Mouse (Mus musculus) telencephalon, adult 2 months (tissue): ENCODE measurements at regions not wholly inside any gene's neighbourhood (a gene's known extent, or its start where the extent isn't known, plus 50 kb on each side); places are given as distances from the start of the nearest gene placed in this dataset.

Experiments used
- DNase-seq: peaks from one replicate; pipeline ENCODE4 v3.0.0-alpha.2; 2011; ENCODE audit warnings: low read depth, low spot score

- DNase-seq = no peak
Measured at GRCm38 (mm10) chr2:117965758-117966157, 145.9 kb upstream of the Thbs1 start.

GRCm38 (mm10) chr2:117968731-117969130 is 142.9 kb upstream of the Thbs1 start:
- no peak for DNase-seq

- DNase-seq = no peak
Measured at GRCm38 (mm10) chr2:117970631-117971030, 141.0 kb upstream of the Thbs1 start.

GRCm38 (mm10) chr2:117977033-117977432 is 134.6 kb upstream of the Thbs1 start:
- DNase-seq = no peak

- DNase-seq = no peak
Measured at GRCm38 (mm10) chr2:117980856-117981255, 130.8 kb upstream of the Thbs1 start.

- DNase-seq = no peak
Measured at GRCm38 (mm10) chr2:117984569-117984968, 127.1 kb upstream of the Thbs1 start.

GRCm38 (mm10) chr2:117987426-117988215 is 124.1 kb upstream of the Thbs1 start:
- no peak for DNase-seq

GRCm38 (mm10) chr2:117988396-117989173 is 123.1 kb upstream of the Thbs1 start:
- DNase-seq = no peak

- no peak for DNase-seq
Measured at GRCm38 (mm10) chr2:117989215-117989614, 122.5 kb upstream of the Thbs1 start.

- DNase-seq = no peak
Measured at GRCm38 (mm10) chr2:117996130-117997083, 115.3 kb upstream of the Thbs1 start.

GRCm38 (mm10) chr2:117999641-118000040 is 112.0 kb upstream of the Thbs1 start:
- DNase-seq = no peak

GRCm38 (mm10) chr2:118004191-118004590 is 107.5 kb upstream of the Thbs1 start:
- no peak for DNase-seq

- peak; percentile 23 for DNase-seq
Measured at GRCm38 (mm10) chr2:118007539-118008427, 103.9 kb upstream of the Thbs1 start.

- peak; percentile 6 for DNase-seq
Measured at GRCm38 (mm10) chr2:118011679-118012078, 100.0 kb upstream of the Thbs1 start.

- no peak for DNase-seq
Measured at GRCm38 (mm10) chr2:118012211-118012610, 99.5 kb upstream of the Thbs1 start.

- DNase-seq = peak; percentile 21
Measured at GRCm38 (mm10) chr2:118013156-118013555, 98.5 kb upstream of the Thbs1 start.

GRCm38 (mm10) chr2:118015182-118015581 is 96.5 kb upstream of the Thbs1 start:
- DNase-seq = no peak

- no peak for DNase-seq
Measured at GRCm38 (mm10) chr2:118025829-118026735, 85.6 kb upstream of the Thbs1 start.

GRCm38 (mm10) chr2:118028881-118029280 is 82.8 kb upstream of the Thbs1 start:
- no peak for DNase-seq
